Mouse (Mus musculus) ES-E14 (cell line): ENCODE measurements around the gene Ankrd33. TPM values are rescaled to one million over a fixed set of nuclear protein-coding genes. Genes with fewer than 3 reads are reported as not detected.

Source experiments
- DNase-seq: peaks from one replicate; pipeline ENCODE4 v3.0.0-alpha.2; 2013; ENCODE audit warnings: low read depth, low spot score
- H3K27ac ChIP-seq: 2 replicates; pipeline ENCODE4 v1.5.1; 2012; ENCODE audit warnings: low read depth, mild to moderate bottlenecking, low read length, moderate library complexity, mixed read lengths; ENCODE audit not compliant: poor library complexity, insufficient read depth, severe bottlenecking
- H3K36me3 ChIP-seq: 2 replicates; pipeline ENCODE4 v1.6.1; 2012; ENCODE audit warnings: mild to moderate bottlenecking, low read length, moderate library complexity, mixed read lengths; ENCODE audit not compliant: control insufficient read depth, poor library complexity, insufficient read depth, severe bottlenecking
- H3K4me1 ChIP-seq, 2 experiments: fragments of 150-350 bp in 1 of 2; sonication (generic) in 1 of 2; 2 replicates each; pipeline ENCODE4 v1.6.1; 2012; ENCODE audit warnings: low read length in 2 of 2, mild to moderate bottlenecking in 1 of 2, mixed read lengths in 1 of 2; ENCODE audit not compliant: control insufficient read depth in 2 of 2, insufficient read depth in 2 of 2, poor library complexity in 1 of 2
- H3K4me3 ChIP-seq, 2 experiments: fragments of 150-350 bp in 1 of 2; sonication (generic) in 1 of 2; 2 replicates each; pipeline ENCODE4 v1.5.1; 2012; ENCODE audit warnings: low read length in 2 of 2, low read depth in 1 of 2, mild to moderate bottlenecking in 1 of 2, mixed read lengths in 1 of 2; ENCODE audit not compliant: insufficient read depth in 1 of 2, poor library complexity in 1 of 2, severe bottlenecking in 1 of 2
- H3K9ac ChIP-seq: 2 replicates; pipeline ENCODE4 v1.6.1; 2012; ENCODE audit warnings: low read depth, mild to moderate bottlenecking, low read length, mixed read lengths; ENCODE audit not compliant: poor library complexity, insufficient read depth, severe bottlenecking
- H3K9me3 ChIP-seq: fragments of 150-350 bp; sonication (generic); 2 replicates; pipeline ENCODE4 v1.6.1; 2012; ENCODE audit warnings: low read depth, mild to moderate bottlenecking, low read length; ENCODE audit not compliant: control insufficient read depth, insufficient read depth
- CHD2 ChIP-seq: IDR thresholded peaks from 2 replicates; pipeline ENCODE4 v1.6.1; 2014; ENCODE audit warnings: mild to moderate bottlenecking, low read depth, low read length, inconsistent platforms
- HCFC1 ChIP-seq: IDR thresholded peaks from 2 replicates; pipeline ENCODE4 v1.6.1; 2012; ENCODE audit warnings: low read length, inconsistent platforms, borderline replicate concordance; ENCODE audit not compliant: insufficient read depth
- MAFK ChIP-seq: IDR thresholded peaks from 2 replicates; pipeline ENCODE4 v1.6.1; 2014; ENCODE audit warnings: mild to moderate bottlenecking, low read depth, low read length, inconsistent platforms; ENCODE audit not compliant: insufficient read depth
- ZC3H11A ChIP-seq: IDR thresholded peaks from 2 replicates; pipeline ENCODE4 v1.6.1; 2012; ENCODE audit warnings: low read depth, mild to moderate bottlenecking, inconsistent platforms, low read length, borderline replicate concordance
- ZNF384 ChIP-seq: IDR thresholded peaks from 2 replicates; pipeline ENCODE4 v1.6.1; 2012; ENCODE audit warnings: low read depth, low read length, inconsistent platforms
- in situ Hi-C, 2 experiments: fragments of 600-800 bp; cut with MboI; formaldehyde crosslinking; loops; one replicate each; pipeline ENCODE4 v1.15.1; 2025; ENCODE audit warnings: low sequenced_read_pairs in 2 of 2, inconsistent platforms in 1 of 2; ENCODE audit not compliant: unreplicated experiment in 2 of 2
- total RNA-seq: library from RNA; depleted of rRNA; stranded (reverse); fragments of 300-350 nt; gene quantifications from 2 replicates; pipeline ENCODE4 v1.2.3, GENCODE M21; 2012

Ankrd33 gene
- total RNA-seq, 1 experiment, result not detected

DNA sequence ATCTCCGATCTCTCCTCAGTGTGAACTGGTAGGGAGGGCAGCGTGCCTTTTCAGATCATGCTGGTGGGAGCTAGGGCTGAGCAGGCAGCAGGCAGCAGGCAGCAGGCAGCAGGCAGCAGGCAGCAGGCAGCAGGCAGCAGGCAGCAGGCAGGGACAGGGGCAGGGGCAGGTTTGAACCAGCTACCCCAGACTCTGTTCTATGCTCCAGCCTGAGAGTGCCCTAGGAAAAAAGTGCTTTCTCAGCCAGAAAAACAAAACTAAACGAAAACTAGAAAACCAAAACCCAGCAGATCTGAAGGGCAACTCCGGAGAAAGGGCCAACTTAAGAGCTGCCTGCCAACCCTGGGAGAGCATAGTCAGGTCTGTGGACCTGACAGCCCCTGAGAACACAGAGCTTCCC lies 46.9 kb upstream of the Ankrd33 start:
- no peaks in the 10 kb centered on the region for H3K36me3 ChIP-seq
- H3K9me3 ChIP-seq, result no peaks in the 10 kb centered on the region
- H3K4me1 ChIP-seq, result peaks cover 15 to 34% of the 10 kb centered on the region in 2 experiments
- no peak overlapping the region for H3K27ac ChIP-seq
- no peak for DNase-seq
- H3K9ac ChIP-seq, result no peak overlapping the region
- H3K4me3 ChIP-seq, result no peak overlapping the region
- in situ Hi-C loops, result no loop called here
- TF ChIP-seq HCFC1 (no peak), MAFK (no peak), CHD2 (no peak), ZC3H11A (no peak), ZNF384 (no peak)

- H3K4me3 ChIP-seq, result no peak overlapping the region
- H3K36me3 ChIP-seq, result no peaks in the 10 kb centered on the region
- no peak overlapping the region for H3K27ac ChIP-seq
- DNase-seq, result no peak
- in situ Hi-C loops, result no loop called here
- no peaks in the 10 kb centered on the region for H3K9me3 ChIP-seq
- no peak overlapping the region for H3K9ac ChIP-seq
- peaks cover 15 to 34% of the 10 kb centered on the region in 2 experiments for H3K4me1 ChIP-seq
- TF ChIP-seq ZC3H11A (no peak), MAFK (no peak), HCFC1 (no peak), ZNF384 (no peak), CHD2 (no peak)
Observed at GRCm38 (mm10) chr15:101069641-101070190, 45.8 kb upstream of the Ankrd33 start.

DNA sequence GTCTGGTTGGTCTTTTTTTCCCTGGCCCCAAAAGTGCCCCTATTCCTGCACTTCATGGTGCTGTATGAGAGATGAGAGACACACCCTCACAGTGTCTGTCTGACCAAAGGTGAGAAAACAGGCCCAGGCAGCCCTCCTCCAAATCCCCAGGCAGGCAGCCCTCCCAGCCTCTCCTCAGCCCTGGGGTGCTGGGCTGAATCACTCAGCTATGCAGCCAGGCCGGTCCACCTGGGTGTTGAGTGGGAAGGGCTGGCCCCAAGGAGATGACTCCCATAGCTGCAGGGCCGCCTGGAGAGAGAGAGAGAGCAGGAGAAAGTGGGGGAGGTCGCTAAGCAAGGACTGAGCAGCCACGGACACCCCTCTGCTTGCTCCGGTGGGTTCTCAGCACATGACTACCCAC lies 44.8 kb upstream of the Ankrd33 start:
- DNase-seq, result no peak
- H3K9me3 ChIP-seq, result no peaks in the 10 kb centered on the region
- TF ChIP-seq ZC3H11A, result no peak
- no peak for TF ChIP-seq HCFC1
- H3K4me3 ChIP-seq, result no peak overlapping the region
- H3K9ac ChIP-seq, result no peak overlapping the region; the same call in 1 of the 2 replicates
- no peak overlapping the region for H3K27ac ChIP-seq
- peaks cover 15 to 27% of the 10 kb centered on the region in 2 experiments for H3K4me1 ChIP-seq
- in situ Hi-C loops, result no loop called here
- no peaks in the 10 kb centered on the region for H3K36me3 ChIP-seq

DNA sequence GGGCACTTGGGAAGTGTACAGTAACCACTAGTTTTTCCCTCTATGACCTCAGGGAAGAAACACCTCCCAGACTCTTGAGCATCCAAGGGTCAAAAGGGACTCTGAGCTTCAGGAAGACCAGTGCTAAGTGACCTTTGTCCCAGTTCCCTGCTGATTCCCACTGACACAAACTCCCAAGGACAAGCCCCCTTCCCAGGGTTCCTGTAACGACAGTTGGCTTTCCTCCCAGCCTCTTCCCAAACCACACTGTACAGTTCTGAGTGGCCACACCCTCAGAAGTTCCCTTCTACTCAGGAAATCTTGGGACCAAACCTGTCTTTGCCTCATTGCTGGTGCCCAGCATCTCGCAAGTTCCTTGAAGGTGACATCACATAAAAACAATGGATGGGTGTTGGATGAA lies 42.8 kb upstream of the Ankrd33 start:
- Histone ChIP-seq H3K4me1 (peaks cover 14 to 16% of the 10 kb centered on the region in 2 experiments), H3K4me3 (no peak overlapping the region)

DNA sequence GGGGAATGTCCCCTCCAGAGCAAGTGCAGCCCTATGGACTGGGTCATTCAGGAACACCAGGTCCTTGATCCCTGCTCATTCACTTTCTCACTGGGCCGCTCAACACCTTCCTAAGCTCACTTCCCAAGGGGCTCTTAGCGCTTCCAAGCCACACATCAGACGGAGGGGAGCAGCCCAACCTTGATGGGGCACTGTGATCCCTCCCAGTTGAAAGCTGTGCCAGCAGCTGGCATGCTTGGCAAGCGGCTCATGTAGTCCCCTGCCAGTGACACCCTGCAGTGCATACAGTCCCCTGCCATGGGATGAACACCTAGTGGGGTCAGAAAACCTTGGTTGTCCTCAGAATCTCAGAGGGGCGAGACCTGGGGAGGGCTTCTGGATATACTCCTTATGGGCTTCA lies 41.5 kb upstream of the Ankrd33 start:
- in situ Hi-C loops, result no loop called here

More for the DNA sequence above, 42.8 kb upstream of the Ankrd33 start:
- in situ Hi-C loops, result no loop called here
- H3K27ac ChIP-seq, result no peak overlapping the region
- H3K36me3 ChIP-seq, result no peaks in the 10 kb centered on the region
- no peak overlapping the region for H3K9ac ChIP-seq
- H3K9me3 ChIP-seq, result no peaks in the 10 kb centered on the region
- TF ChIP-seq ZC3H11A (no peak), HCFC1 (no peak), ZNF384 (no peak), MAFK (no peak), CHD2 (no peak)
- no peak for DNase-seq

More for the DNA sequence above, 41.5 kb upstream of the Ankrd33 start:
- no peak overlapping the region for H3K27ac ChIP-seq
- no peak overlapping the region for H3K4me3 ChIP-seq
- TF ChIP-seq ZC3H11A (no peak), ZNF384 (no peak), MAFK (no peak), CHD2 (no peak), HCFC1 (no peak)
- H3K9me3 ChIP-seq, result no peaks in the 10 kb centered on the region
- peaks cover 14 to 16% of the 10 kb centered on the region in 2 experiments for H3K4me1 ChIP-seq
- H3K36me3 ChIP-seq, result no peaks in the 10 kb centered on the region
- no peak overlapping the region for H3K9ac ChIP-seq
- no peak for DNase-seq
